ENCODE assay signal across 8 mouse cellular contexts in the genomic region with DNA sequence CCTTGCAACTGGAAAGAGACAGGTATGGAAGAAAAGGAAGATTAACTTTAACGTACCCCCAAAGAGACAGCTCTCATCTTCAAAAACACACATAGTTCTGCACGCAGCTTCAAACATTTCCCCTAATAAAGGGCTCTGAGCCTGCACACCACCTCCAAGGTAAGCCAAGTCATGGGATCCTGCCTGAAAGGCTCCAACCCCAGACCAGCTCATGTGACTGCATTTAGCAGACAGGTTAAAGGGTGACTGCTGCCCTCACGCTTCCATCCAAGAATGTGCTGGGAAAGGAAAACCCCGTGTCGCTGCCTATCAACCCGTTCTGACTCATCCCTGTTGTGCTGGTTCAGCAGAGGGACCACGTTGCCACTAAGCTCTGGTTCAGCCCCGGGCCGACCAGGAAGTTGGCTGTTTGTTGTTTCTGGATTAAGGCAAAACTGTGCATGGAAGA. TPM values are rescaled to one million over a fixed set of nuclear protein-coding genes. Genes with fewer than 3 reads are reported as not detected.
DNase-seq lines count a peak whose midpoint lies in the region; ATAC-seq and TF ChIP-seq lines count a peak whose summit lies in the region.

No protein-coding gene starts in this region.

- H3K27me3 ChIP-seq in erythroblast, embryonic 14.5 days (ENCODE audit: control insufficient read depth), result no peaks in the 10 kb centered on the region; the same call in 1 of the 2 replicates
- H3K27me3 ChIP-seq in embryonic facial prominence, embryonic 13.5 days, result no peaks in the 10 kb centered on the region
- H3K27me3 ChIP-seq in heart, embryonic 15.5 days, result no peaks in the 10 kb centered on the region
- H3K27me3 ChIP-seq in lung, postnatal 0 days (replicated peaks; ENCODE audit: insufficient read depth, low read length), result no peaks in the 10 kb centered on the region
- H3K27me3 ChIP-seq in splenic B cell, adult 2 months (ENCODE audit: control insufficient read depth, insufficient read depth, low read length, poor library complexity, severe bottlenecking), result no peaks in the 10 kb centered on the region

- peaks cover 85% of the 10 kb centered on the region for H3K4me1 ChIP-seq in erythroblast, embryonic 14.5 days (ENCODE audit: control insufficient read depth)
- peaks cover 51% of the 10 kb centered on the region for H3K4me1 ChIP-seq in embryonic facial prominence, embryonic 13.5 days
- H3K4me1 ChIP-seq in heart, embryonic 15.5 days (replicated peaks), result peaks cover 30% of the 10 kb centered on the region
- peaks cover 23% of the 10 kb centered on the region for H3K4me1 ChIP-seq in lung, postnatal 0 days (ENCODE audit: insufficient read depth, low read depth, low read length)

- peak overlapping the region; percentile 94 for H3K4me3 ChIP-seq in erythroblast, embryonic 14.5 days (replicated peaks)
- peak overlapping the region; percentile 100 for H3K4me3 ChIP-seq in embryonic facial prominence, embryonic 13.5 days
- H3K4me3 ChIP-seq in heart, embryonic 15.5 days, result peak overlapping the region; percentile 92
- H3K4me3 ChIP-seq in lung, postnatal 0 days (ENCODE audit: low read depth, low read length), result peak overlapping the region; percentile 100

- no peak for ATAC-seq in erythroblast, adult 5-6 weeks (replicated peaks; ENCODE audit: low FRiP score, poor library complexity, severe bottlenecking)
- ATAC-seq in embryonic facial prominence, embryonic 13.5 days (ENCODE audit: insufficient number of reproducible peaks, insufficient read depth, low FRiP score, low TSS enrichment, low read depth), result no peak
- no peak for ATAC-seq in heart, embryonic 15.5 days (replicated peaks; ENCODE audit: insufficient number of reproducible peaks, insufficient read depth, low FRiP score, low read depth)
- ATAC-seq in lung, postnatal 0 days, result no peak

- H3K9ac ChIP-seq in embryonic facial prominence, embryonic 13.5 days, result peak overlapping the region; percentile 100
- peak overlapping the region; percentile 98 for H3K9ac ChIP-seq in heart, embryonic 15.5 days
- H3K9ac ChIP-seq in lung, postnatal 0 days (replicated peaks; ENCODE audit: low read depth), result peak overlapping the region; percentile 99

- TF ChIP-seq EP300 in lung, postnatal 0 days (IDR thresholded peaks at IDR 0.05), result no peak

- no peak for TF ChIP-seq CTCF in lung, postnatal 0 days (IDR thresholded peaks at IDR 0.05)

- H3K9me3 ChIP-seq in erythroblast, embryonic 14.5 days (ENCODE audit: control insufficient read depth, low read length), result no peaks in the 10 kb centered on the region
- H3K9me3 ChIP-seq in embryonic facial prominence, embryonic 13.5 days, result no peaks in the 10 kb centered on the region
- no peaks in the 10 kb centered on the region for H3K9me3 ChIP-seq in heart, embryonic 15.5 days (replicated peaks)
- no peaks in the 10 kb centered on the region for H3K9me3 ChIP-seq in lung, postnatal 0 days (ENCODE audit: low read length)

- peak; percentile 84 to 93 for DNase-seq in adrenal gland, adult (ENCODE audit: inconsistent age in 2 of 2, low spot score in 1 of 2)
- peak; percentile 78 for DNase-seq in kidney, postnatal 10 days
- peak; percentile 84 for DNase-seq in lung, postnatal 0 days (ENCODE audit: low spot score)
- DNase-seq in splenic B cell, adult 2 months (ENCODE audit: low read depth, low spot score), result peak; percentile 61

- peak overlapping the region; percentile 99 for H3K27ac ChIP-seq in embryonic facial prominence, embryonic 13.5 days
- peak overlapping the region; percentile 100 for H3K27ac ChIP-seq in heart, embryonic 15.5 days
- peak overlapping the region; percentile 100 for H3K27ac ChIP-seq in lung, postnatal 0 days (ENCODE audit: low read length)

- peak overlapping the region; percentile 84 for H3K4me2 ChIP-seq in embryonic facial prominence, embryonic 13.5 days
- H3K4me2 ChIP-seq in heart, embryonic 15.5 days, result peak overlapping the region; percentile 84
- H3K4me2 ChIP-seq in lung, postnatal 0 days (replicated peaks; ENCODE audit: low read depth, low read length), result peak overlapping the region; percentile 90

- 1% methylated on average over 9 of the region's 9 CpGs for WGBS in embryonic facial prominence, embryonic 13.5 days
- WGBS in heart, embryonic 15.5 days, result 0% methylated on average over 9 of the region's 9 CpGs
- WGBS in lung, postnatal 0 days, result under 1% methylated on average over 9 of the region's 9 CpGs

- H3K36me3 ChIP-seq in erythroblast, embryonic 14.5 days (ENCODE audit: control insufficient read depth), result peaks cover 36% of the 10 kb centered on the region
- peaks cover 32% of the 10 kb centered on the region for H3K36me3 ChIP-seq in embryonic facial prominence, embryonic 13.5 days
- 0 out of 2 replicates have a peak, but pooled peaks cover 7% of the 10 kb centered on the region for H3K36me3 ChIP-seq in heart, embryonic 15.5 days
- H3K36me3 ChIP-seq in lung, postnatal 0 days (ENCODE audit: insufficient read depth, low read length), result peaks cover 9% of the 10 kb centered on the region
- no peaks in the 10 kb centered on the region for H3K36me3 ChIP-seq in splenic B cell, adult 2 months (ENCODE audit: control insufficient read depth, insufficient read depth, low read length, poor library complexity, severe bottlenecking)

RNA-seq across cellular contexts. Expression of a gene that starts 1.9 kb away (rescaled TPM):
- polyA plus RNA-seq in erythroblast, embryonic 14.5 days (2012), result 1.2 and 1.3 TPM in 2 replicates
- total RNA-seq in erythroblast, adult 5-6 weeks (2015; ENCODE audit: low replicate concordance), result 21.3 and 34.7 TPM in 2 replicates
- total RNA-seq in erythroblast, adult 5-6 weeks (2017; ENCODE audit: low replicate concordance), result 19.5 and 25.1 TPM in 2 replicates
- 11.1 and 13.5 TPM in 2 replicates for polyA plus RNA-seq in embryonic facial prominence, embryonic 13.5 days (2015; fragmentation: Nextera tagmentation; extraction: Ambion mirVana)
- 10.3 and 10.4 TPM in 2 replicates for polyA plus RNA-seq in heart, embryonic 15.5 days (2015; fragmentation: Nextera tagmentation; extraction: Ambion mirVana)
- 19.5 and 24.1 TPM in 2 replicates for polyA plus RNA-seq in lung, postnatal 0 days (2015; fragmentation: Nextera tagmentation; extraction: Ambion mirVana)
